Mouse (Mus musculus) layer of hippocampus, postnatal 10 days (tissue): Measurements from ENCODE around the gene Zeb2. TPM values are rescaled to one million over a fixed set of nuclear protein-coding genes. Genes with fewer than 3 reads are reported as not detected.

ENCODE experiments used
- DNase-seq, 2 experiments: peaks; one replicate each; pipeline ENCODE4 v3.0.0; 2021; ENCODE audit warnings: low spot score in 2 of 2
- total RNA-seq, 2 experiments: library from RNA; stranded (reverse); gene quantifications; 2 replicates each; pipeline ENCODE4 v1.2.3; 2021

Zeb2 gene
- total RNA-seq, 2 experiments from 2014 or later, result 351 to 372 TPM

DNA sequence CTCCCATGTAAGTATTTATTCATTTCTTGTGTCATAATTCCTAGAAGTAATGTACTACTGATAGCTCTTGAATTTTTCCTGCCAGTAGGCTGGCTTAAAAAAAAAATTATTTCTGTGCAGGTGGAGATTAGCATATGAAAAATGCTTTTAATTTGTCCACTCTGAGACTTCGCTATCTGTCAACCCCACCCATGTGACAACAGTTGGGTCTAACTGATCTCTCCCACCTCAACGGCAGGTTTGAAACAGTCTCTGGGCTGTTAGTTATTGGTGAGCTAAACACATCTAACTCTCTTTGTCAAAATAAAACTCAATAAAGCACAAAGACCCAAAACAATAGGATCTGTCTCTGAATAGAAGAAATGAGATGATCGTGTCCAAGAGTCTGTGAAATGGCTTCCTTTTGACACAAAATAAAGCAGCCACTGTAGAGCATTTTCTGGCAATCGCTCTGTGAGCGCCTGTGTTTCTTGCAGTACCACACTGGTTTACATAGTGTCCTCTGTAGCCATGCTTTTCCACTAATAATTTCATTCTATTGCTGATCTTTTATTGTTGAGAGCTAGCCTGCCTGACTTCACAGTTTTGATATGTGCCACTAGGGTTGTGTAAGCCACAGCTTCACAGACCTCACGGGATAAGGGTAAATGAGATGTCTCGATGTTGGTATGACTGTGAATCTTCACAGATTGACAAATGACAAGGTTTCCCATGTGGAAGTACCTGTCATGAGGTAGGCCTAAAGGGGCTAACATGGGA lies 48.2 kb downstream of the Zeb2 start:
- no peak for DNase-seq

DNA sequence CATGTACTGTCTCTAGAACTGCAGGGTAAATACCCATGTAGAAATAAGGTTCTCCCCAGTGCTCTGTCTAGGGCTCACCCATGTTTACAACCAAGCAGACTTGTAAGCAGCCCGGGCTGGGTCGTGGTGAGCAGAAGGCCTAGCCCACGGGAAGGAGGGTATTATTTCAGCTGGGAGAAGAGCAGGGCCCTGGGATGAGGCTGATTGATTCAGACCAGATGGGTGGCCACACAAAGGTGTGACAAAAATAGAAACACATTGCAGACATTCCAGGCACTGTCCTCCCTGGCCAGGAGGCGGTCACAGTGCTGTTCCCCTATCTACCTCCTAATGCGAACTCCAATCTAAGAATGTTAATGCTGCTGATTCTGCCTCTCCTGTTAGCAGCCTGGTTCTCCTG lies 50.1 kb downstream of the Zeb2 start:
- DNase-seq, result no peak

DNA sequence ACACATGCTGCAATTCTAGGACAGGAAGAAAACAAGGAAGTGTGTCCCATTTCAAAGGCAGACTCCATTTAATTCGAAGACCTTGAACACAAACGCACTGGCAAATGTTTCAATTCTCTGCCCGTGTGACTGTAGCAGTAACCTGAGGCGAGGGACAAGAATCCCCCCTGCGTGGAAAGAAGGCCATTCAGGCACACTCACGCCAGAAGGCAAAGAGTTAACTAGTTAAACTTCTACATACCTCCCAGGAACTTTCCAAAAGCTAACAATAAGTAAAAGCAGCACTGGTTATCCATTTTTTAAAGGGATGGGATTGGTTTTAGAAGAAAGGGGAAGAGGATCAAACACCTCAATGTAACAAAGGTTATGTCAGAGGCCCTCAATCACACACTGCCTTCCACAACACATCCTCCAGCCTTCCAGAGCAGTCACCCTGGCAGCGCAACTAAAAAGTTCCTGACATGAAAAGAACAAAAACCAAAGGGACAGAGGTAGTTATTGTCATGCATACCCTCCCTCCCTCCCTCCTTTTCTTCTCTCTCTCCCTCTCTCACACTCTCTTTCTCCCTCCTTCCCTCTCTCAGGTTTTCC lies 53.8 kb downstream of the Zeb2 start:
- DNase-seq, result no peak

DNA sequence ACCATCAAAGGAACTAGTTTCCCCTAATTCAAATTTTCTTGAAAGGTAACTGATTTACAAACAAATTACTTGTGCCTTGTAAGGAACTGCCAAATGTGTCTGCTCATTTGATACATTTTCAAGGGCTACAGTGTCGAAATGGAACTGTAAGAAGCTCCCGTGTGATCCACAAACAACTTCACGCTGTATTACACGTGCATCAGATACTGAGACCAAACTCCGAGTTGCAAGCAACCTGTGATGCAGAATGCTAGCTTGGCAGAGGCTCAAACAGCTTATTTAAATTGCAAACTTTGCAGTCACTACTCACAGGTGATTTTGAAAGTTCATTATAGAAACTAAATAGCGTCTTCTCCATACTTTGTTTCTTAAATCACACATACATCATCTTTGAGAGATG lies 55.1 kb downstream of the Zeb2 start:
- no peak for DNase-seq

DNA sequence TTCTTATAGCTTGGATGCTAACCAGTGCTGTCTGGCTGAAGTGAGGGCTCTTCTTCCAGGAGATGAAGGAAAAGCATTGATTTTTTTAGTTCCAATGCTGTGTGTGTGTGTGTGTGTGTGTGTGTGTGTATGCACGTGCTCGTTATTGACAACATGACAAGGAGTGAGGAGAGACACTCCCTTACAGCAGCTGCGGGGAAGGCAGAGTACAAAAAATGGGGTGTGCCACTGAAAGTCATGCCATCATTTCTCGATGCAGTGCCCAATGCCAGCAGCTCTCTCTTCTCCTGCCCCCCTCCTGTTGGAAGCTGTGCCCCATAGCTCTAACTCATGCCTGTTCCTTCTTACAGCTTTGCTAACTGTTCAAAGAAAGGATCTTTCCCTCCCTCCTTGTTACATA lies 56.4 kb downstream of the Zeb2 start:
- DNase-seq, result no peak

DNA sequence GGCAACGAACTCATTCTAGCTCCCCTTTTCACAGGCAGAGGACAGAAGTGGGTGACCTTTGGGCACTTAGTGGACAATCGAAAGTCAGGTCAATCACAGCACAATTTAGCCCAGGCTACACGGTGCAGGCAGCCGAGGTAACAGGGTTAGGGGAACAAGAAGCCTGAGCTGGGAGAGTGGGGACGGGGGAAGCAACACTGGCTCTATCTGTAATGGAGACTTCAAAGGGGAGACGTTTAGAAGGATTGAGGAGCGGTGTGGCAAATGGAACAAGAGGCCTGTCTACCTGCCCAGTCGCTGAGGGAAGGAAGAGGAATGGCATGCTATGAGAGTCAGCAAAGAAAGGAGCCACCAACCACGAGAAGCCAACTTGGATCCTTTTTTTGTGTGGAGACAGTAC lies 57.0 kb downstream of the Zeb2 start:
- DNase-seq, result no peak

DNA sequence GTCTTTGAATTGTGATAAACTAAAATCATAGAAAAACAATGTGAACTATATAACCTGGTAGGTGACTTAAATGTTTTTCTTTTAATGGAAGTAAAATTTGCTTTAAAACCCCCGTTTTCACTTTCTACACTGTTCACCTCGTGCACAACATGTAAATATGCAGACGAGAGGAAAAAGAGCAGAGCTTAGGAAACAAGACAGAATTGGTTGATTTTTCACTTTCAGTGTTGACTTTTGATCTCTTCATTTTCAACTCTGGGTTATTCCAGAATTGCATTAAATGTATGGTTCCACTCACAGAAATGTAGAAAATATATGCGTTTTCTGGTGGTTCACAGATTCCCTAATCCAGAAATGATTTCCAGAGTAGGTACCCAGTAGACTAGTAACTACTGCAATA lies 57.6 kb downstream of the Zeb2 start:
- no peak for DNase-seq

DNA sequence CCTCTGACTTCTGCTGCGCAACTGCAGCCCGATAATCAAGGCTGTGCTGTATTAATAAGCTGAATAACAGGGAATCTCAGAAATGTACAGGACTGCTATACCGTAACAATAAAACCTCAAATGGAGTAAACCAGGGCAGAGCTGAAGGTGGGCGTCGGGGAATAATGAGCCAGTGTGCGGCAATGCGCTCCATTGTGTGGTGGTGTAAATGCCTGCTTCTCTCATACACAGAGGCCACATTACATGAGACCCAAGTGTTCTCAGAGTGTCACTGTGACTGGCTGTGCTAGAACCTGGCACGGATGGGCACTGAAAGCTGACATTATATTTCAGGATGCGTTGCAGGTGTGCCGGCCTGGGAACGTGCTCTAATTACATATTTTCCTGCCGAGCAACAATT lies 58.2 kb downstream of the Zeb2 start:
- peak in 1 of 2 experiments; percentile 37 for DNase-seq

DNA sequence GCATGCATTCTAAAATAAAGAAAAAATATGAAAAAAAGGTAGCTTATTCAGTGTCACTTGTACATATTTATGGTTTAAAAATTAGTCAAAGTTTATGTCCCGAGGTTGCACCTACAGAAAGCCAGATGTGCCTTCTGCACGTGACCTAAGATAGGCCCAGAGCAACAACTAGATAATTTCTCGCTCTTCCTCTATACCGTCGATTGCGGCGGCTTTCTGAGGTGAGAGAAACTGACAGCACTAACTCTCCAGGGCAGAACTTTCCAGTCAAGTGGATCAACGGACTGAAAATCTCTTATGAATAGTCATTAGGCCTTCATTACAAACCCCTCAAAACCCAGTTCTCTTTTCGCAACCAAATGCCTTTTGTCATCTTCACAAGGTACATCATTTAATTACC lies 59.0 kb downstream of the Zeb2 start:
- DNase-seq, result no peak

DNA sequence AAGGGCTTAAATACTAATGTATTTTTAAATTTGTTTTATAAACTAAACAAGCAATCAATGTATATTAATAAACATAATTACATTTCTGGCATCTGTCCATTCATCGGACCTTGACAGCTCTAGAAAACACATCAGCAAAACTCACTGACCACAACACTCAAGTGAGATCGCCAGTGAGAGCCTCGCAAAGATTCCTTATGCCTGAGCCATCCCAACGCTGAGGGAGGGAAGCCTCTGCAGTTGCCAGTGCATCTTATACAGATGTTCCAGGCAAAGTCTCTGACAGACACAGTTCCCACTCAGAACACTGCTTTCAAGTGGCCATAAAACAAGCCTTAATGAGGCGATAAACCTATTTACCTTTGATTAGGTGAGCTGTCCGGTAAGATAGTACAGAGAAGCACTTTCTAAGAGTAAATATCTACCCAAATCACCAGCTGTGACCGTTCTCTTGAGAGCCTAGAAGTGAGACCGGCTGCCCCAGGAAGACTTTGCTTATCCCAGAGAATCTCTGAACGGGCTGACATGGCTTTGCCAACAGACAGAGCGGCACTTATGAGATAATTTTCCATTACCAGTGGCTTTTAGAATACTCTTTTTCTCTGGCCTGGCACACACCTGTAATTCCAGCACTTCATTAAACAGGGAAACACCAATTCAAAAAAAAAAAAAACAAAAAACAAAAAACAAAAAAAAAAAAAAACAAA lies 60.2 kb downstream of the Zeb2 start:
- no peak for DNase-seq

DNA sequence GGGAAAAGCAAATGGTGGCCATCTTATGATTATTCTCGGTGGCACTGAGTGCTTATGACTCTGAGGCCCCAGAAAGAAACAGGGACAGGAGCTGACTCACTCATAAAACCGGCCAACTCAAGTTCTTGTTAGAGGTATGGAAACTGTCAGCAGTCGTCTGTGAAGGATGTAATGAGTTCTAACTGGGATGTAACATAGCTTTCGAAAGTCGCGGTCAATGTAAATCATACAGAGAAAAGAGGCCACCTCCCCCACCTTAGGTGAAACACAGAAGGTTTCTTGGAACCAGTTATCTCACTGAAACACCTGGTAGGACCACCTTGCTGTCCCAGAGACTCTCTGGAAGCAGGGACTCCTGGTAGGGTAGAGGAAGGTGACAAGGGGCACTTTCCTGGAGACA lies 61.3 kb downstream of the Zeb2 start:
- no peak for DNase-seq

DNA sequence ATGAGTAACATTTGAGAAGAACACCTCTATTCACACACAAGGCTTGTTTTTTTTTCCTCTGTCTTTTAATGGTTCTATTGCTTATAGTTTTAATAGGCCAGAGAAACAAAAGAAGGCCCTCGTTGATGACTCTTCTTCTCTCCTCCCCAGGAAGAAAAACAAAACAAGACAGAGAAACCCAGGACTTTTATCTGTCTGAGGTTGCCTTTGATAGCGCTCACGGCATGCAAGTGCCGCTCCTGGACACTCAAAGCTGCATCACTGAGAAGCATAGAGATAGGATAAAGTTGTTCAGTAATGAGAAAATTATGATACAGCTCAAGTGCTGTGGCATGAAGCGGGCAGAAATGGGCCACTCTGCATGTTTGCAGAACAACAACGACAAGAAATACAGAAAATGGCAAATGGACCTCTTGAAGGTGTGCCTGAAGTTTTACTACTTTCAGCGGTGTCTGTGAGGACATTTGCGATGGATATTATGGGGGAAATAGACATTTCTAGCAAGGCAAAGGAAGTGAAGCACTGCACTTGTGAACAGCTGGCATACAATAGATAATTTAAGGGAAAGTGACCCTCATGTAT lies 62.1 kb downstream of the Zeb2 start:
- no peak for DNase-seq

DNA sequence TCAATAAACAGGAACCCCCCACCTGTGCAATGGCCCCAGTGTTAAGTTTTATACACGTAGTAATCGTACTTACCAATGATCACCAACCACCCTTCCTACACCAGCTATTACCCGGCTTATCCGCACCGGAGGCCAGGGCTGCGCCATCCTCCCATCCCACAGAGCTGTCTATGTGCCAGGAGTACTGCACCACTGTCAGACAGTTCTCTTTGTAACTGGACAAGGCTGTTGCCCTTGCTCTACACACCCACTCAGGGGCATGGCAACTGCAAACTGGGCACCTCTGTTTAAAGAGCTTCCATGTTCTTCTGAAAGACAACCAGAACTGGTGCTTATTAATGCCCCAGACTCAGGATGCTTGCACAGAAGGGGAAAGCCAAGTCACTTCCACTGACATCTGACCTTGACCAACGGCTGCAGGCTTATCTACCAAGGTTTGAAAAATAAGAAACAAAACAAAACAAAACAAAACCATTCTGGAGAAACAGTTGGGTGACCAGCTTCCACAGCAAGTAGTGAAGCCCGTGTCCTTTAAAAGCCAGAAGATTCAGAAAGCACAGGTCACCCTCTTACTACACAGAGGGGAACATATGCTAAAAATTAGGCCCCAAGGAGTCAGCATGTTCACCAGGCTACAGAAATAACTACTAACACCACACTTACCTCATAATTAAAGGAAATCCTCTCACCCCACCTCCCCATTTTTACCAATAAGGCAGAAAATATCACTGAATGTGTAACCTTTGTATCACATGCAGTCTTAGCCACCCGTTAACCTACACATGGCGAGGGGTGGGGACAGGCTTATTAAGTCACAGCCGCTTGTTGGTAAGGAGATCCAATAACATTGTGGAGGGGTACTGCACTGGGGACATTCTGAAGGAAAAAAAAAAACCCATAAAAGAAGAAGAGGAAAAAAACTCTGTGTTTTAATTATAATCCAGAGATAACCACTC lies 62.8 kb downstream of the Zeb2 start:
- DNase-seq, result no peak

DNA sequence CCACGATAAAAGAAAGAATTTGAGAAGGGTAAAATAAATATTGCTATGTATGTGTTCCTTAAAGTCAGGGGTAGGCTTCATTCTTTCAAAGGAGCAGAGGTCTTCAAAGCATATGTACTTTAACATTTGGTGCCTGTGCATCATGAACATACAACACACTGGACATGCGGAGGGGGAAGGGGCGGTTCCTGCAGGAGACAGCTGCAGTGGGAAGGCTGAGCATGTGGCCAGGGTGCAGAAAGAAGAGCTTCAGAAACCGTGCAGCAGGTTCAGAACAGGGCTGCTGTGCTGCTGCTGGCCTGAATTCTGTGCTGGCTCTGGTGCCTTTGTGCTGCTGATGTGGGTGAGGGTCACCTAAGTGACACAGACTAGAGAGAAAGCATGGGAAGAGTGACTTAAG lies 64.6 kb downstream of the Zeb2 start:
- no peak for DNase-seq

DNA sequence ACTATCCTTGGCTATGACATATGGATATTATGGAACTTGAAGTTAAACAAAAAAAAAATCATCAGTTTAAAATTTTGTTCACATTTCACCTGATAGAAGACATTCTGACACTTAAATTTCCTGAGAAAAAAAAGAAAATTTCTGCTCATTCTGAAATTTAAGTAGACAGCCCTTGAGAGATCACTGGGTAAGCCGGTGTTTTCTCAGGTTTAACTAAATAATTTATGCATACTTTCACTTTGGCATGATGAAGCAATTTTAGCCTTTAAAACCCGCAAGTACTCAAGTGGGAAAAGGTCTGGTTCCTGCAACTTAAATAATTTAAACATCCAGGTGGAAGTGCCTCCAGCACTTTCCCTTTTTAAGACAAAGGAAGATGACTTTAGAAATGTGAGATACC lies 65.9 kb downstream of the Zeb2 start:
- no peak for DNase-seq

DNA sequence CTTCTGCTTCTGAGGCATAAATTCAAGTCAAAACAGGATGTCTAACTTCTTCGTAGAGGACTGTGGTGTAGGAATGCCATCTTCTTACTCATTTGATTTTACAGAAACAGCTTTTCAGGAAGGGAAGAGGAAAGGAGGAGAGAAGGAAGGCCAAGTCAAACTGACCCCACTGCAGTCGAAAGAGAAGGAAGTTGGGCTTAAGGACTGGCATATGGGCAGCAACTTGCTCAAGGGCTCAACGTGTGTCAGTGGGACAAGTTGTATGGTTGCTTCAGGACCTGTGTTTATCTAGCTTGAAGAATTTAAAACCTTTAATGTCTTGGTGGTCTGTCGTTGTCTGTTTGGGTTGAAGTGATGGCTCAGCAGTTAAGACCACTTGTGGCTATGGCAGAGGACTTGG lies 67.3 kb downstream of the Zeb2 start:
- no peak for DNase-seq

DNA sequence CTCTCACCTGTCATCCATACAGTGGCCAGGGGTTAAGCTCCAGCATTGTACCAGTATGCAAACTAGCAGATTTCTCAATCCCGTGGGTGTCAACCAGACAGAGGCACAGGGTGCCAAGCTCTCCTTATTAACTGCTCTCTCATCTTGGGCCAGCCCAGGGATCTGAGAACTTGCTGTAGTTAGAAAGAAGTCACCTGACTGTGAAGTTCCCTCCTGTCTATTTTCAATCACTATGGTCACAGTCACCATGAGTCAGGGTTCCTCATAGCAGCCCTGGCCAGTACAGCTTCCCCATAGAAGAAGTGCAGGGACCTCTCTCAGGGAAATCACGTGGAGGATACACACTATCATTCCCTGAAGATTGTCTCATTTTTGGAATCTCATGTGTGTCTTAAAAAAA lies 67.9 kb downstream of the Zeb2 start:
- peak in 1 of 2 experiments; percentile 38 for DNase-seq

DNA sequence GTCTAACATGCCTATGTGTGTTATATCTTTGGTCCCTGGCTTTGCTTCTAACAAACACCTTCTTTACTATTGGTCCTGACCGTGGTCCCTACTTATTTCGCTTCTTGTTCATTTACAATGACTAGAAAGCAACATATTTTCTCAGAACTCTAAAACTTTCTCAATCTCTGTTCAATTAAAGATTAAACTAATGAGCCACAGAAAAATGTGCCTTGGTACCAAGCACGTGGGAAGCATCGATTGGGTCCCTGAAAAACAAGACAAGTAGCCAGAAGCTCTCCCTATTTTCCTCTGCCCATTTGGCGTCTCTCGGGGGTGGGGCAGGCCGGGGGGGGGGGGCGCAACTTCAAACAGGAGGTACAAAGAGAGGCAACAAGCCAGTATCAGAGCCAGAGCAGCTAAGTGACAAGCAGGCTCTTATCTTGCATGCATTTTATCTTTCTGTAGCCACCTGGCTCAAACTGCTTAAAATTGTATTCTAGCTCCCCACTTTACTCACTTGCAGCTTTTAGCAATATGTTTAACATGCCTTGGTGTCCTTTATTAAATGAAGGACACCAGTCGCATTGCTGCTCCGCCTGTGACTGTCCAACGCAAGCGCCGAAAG lies 76.4 kb downstream of the Zeb2 start:
- DNase-seq, result no peak

DNA sequence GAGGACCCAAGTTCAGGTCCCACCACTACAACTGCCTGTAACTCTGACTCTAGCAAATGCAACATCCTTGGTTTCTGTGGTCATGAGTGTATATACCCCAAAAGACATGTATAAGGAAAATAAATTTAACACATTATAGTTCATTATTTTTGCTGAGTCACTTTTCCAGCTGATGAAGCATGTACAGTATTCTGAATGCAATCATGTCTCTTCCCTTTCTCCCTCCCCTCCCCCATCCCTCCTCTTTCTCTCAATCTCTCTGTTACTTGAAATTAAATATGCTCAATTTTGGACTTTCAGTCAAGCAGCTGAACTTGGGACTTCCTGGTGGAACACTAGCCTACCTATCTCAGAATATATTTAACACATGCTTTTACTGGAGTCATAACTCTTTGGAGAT lies 77.7 kb downstream of the Zeb2 start:
- no peak for DNase-seq

DNA sequence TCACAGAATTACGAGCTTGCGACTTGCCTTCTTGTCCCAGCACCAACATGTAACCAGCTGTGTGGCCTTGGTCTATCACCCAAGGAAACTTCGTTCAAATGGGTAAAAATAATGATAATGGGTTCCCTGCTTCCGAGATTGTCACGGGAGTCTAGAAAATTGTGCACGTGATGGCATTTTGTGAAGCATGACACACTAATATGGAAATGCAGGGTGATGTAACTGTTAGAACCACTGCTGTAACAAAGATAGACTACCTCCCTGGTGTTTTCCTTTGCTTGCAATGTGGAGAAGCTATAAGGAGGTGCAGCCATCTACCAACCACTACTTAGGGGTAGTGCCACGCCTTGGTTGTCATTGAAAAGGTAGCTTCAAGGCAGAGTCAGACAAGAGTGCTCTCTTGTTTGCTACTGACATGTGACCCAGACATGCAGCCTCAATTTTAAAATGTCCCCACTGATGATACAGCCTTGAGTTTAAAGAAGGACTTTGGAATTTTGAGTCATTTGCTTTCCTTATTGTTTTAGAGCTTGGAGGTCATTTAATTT lies 89.0 kb downstream of the Zeb2 start:
- no peak for DNase-seq
